Mouse (Mus musculus) kidney, postnatal 10 days (tissue): ENCODE measurements at regions not wholly inside any gene's neighbourhood (a gene's known extent, or its start where the extent isn't known, plus 50 kb on each side); places are given as distances from the start of the nearest gene placed in this dataset.

Experiments used
- DNase-seq: peaks from one replicate; pipeline ENCODE4 v3.0.0; 2021; ENCODE audit warnings: mixed read lengths

DNA sequence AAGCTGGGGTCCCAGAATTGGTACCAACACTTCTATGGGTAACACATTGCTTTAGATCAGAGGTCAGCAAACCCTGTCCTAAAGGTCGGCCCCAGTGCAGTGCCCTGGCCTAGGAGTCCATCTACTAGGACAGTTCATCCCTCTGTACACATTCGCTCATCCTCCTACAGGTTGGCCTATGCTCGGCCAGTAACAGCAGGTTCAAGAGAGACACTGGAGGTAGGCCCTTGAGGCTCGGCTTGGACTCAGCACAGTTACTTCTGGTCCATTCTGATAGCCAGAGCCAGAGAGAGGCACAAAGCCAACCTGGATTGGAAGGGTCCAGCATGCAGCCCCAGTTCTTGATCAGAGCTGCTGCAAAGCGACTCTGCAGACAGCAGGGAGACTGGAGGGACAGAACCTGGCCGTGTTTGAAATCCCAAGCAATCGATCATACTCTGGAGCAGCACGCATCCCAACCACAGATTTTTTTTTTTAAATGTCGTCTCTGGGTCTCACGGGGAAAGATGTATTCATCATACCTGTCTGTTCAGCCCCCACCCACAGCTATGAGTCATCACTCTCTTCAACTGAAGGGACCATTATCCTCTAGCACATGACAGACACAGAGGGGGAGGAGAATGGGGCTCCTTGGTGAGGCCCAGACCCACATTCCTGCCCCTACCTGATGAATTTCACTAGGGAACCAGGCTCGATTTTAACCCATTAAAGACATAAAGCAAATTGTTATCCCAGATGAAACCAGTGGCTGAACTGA lies 112.4 kb upstream of the Mkln1 start:
- DNase-seq = no peak

DNA sequence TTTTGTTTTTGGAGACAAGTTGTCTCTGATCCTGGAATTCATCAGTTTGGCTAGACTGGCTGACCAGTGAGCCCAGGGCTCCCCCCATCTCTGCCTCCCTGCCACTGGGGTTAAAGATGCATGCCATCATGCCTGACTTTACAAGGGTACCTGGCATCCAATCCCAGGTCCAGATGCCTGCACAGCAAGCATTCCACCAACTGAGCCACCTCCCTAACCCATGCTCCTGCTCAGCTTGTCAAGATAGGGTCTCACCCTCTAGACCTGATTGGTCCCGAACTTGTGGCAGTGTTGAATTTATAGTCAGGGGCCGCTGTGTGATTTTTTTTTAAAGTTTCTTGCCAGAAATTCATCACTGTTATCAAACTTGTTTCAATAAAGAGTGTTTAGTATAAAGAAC lies 111.4 kb upstream of the Mkln1 start:
- no peak for DNase-seq

GRCm38 (mm10) chr6:31287686-31288085 lies 110.8 kb upstream of the Mkln1 start:
- peak; percentile 9 for DNase-seq

DNA sequence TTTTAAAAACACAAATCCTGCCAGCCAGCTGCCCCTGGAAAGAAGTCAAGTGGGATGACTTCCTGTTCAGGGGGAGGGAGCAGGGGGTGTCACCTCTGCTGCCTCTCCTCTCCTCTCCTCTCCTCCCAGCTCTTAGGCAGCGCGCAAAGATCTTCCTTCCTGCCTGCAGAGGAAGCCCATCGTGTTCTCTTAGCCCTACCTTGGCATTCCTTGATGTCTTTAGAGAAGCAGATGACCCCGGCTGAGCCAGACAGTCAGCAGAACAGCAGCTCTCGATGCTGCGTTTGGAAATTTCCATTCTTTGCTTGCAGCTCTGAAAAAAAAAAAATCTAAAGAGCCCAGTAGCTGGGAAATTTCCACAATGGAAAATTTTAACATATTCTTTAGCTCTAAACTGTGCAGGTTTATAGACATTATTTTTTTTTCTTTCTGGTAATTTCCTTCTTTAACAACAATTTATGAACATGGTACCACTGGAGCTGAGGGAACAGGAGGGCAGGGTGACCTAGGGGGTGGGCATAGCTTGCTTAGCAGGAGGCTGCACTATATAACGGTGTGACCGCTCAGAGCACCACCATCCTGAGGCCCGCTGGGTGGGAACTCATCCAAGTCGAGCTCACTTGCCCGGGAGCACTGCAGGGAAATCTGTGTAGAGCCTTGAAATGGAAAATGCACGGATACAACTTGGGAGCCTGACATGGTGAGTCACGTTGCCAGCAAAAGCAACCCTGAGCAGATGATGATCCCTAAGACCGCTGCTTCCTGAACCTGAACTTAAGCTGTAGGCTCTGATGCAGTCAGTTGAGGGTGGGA lies 109.9 kb upstream of the Mkln1 start:
- DNase-seq = peak; percentile 67

GRCm38 (mm10) chr6:31289234-31289486 lies 109.4 kb upstream of the Mkln1 start:
- DNase-seq = no peak

DNA sequence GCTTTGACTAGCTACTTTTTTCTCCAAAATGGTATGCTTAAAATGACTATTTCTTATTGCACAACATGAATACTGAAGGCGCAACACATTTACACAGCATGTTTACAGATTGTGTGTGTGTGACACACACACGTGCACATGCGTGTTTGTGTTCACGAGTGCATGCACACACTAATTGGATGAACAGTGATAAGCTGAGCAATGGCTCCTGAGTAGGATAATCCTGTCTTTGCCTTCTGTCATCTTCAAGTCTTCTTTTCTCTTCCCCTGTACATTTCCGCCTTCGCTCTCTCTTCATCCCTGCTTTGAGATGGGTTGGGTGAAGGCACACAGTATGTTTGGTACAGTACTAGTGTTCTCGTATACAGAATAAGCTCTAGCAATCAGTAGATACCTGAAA lies 106.5 kb upstream of the Mkln1 start:
- DNase-seq = no peak

- no peak for DNase-seq
Observed at GRCm38 (mm10) chr6:31293008-31293407, 105.5 kb upstream of the Mkln1 start.

DNA sequence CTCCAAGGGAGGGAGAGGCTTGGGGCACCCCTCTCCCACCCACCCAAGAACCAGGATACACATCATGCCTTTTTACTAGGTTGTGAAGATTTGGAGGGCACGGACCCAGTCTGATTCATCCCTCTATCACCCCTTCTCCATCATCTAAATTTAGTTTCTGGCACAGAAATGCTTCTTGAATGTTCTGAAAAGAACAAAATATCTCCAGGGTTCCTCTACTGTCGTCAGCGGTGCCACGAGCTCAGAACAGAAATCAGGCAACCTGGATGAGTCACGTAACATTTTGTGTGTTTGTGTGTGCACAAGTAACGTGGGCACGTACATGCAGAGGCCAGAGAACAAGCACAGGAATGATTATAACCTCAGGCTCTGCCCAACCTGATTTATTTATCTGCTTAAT lies 99.1 kb upstream of the Mkln1 start:
- no peak for DNase-seq

- DNase-seq = no peak
Observed at GRCm38 (mm10) chr6:31305736-31306135, 92.8 kb upstream of the Mkln1 start.

DNA sequence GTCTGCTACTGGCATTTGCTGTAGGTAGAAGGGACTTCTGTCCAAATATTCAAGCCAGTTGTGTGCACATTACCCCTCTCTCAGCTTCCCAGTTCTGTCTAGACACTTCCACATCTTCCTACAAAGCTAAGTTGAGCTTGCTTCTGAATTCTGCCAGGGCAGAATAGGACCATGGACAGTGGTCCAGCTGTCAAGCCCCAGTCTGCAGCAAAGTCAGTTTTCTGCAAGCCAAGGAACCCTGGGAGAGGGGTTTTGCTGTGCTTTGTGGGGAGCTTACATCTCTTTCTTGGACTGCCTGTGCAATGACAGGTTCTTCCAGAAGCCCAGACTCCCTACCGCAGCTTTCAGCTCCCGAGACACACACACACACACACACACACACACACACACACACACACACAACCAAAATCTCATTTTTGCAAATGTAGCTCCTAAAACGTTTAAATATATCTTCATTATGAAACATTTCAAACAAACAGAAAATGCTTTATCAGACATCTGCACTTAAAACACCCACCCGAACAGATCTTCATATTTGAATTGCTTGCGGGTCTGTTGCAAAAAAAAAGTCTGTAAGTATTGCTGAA lies 91.4 kb upstream of the Mkln1 start:
- DNase-seq = peak; percentile 55

GRCm38 (mm10) chr6:31307899-31308298 lies 90.6 kb upstream of the Mkln1 start:
- no peak for DNase-seq

DNA sequence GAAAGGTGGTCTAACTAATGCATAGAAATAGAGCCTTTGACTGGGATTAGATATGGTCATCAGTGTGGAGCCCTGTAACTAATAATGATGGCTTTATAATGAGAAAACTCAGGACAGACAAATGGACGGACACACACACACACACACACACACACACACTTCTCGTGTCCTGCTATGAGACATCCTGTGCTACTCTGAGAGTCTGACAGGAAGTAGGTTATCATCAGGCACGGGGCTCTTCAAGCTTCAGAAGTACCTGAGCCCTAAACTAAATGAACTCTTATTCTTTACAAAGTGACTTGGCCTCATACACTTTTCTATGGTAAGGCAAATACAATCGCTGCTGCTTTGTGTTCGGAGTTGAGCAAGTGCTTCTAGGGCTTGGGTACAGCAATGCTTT lies 87.9 kb upstream of the Mkln1 start:
- DNase-seq = no peak

- DNase-seq = no peak
Observed at GRCm38 (mm10) chr6:31313869-31314470, 84.6 kb upstream of the Mkln1 start.

DNA sequence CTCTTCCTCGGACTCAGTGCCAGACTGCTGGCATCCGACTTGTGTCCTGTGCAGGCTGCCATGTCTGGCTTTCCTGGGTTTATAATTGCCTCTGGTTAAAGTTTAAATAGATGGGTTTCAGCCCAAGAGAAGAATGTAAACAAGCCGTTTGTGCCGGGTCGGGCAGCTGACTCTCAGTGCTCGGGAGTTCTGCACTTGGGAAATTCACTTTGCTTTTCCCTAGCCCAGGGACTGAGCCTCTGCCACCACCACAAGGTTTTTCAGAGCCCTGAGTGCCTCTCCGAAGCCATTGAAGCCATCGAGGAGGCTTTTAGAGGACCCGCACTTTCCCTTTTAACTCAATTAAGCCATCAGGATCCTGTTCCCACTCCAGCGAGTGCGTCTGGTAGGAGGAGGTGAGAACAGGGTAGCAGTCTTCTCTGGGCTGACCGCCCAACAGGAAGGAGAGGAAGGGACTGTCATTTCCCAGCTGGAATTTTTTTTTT lies 80.8 kb upstream of the Mkln1 start:
- DNase-seq = peak; percentile 66

DNA sequence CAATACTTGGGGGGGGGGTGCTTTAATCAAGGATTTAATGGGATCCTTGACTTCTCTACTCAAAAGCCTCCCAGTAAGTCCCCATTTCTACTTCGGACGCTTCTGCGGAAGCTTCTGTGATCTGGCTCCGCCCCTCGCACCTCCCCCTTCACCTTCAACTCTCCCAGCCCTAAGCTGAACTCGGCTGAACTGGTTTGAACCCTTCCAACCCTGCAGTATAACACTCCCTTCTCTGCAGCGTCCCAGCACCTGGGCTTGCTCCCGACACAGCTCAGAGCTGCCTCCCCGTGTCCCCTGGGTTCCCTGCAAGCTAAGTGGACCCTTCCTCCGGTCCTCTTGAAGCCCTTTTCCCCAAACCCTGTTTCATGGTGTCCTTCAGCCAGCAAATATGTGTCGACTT lies 80.0 kb upstream of the Mkln1 start:
- DNase-seq = peak; percentile 85

- DNase-seq = no peak
Observed at GRCm38 (mm10) chr6:31319431-31319830, 79.1 kb upstream of the Mkln1 start.

- no peak for DNase-seq
Observed at GRCm38 (mm10) chr6:31320141-31320830, 78.2 kb upstream of the Mkln1 start.

- peak; percentile 18 for DNase-seq
Observed at GRCm38 (mm10) chr6:31321066-31321846, 77.3 kb upstream of the Mkln1 start.

DNA sequence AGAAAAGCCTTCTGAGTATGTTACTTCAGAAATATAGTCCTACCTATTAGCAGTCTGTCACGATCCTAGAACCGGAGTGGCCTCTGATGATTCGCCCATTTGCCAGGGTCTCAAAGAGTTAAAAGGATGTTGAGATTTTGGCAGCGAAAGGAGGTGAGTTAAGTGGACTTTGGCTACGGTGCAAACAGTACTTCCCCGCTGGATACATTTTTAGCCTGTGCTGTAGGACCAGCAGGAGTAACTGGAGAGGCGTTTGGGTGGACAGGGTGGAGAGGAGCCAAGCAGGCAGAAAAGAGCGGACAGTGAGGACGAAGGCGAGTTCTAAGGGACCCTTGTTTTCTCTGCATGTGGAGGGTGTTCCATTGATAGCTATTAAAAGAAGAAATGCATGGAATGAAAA lies 76.6 kb upstream of the Mkln1 start:
- DNase-seq = peak; percentile 27

- no peak for DNase-seq
Observed at GRCm38 (mm10) chr6:31323228-31324190, 75.0 kb upstream of the Mkln1 start.

DNA sequence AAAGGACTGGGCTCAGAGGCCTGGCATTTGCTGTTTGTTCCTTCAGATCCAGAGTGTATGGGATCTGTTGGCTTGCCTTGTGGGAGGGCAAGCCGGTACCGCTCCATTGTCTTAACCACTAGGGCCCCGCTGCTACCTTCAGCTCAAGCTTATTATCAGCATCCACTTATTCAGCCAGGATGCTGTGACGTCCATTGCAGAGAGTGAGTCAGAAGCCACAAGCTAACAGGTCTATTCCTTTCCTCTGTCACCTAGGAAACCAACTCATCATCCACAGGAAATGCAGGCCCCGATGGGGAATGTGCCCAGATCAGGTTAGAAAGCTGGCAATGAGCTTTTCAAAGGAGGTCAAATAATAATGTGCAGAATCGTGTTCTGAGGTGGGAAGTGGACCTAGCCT lies 73.8 kb upstream of the Mkln1 start:
- no peak for DNase-seq
